8 mouse cellular contexts compared by ENCODE assay signal in the genomic region with DNA sequence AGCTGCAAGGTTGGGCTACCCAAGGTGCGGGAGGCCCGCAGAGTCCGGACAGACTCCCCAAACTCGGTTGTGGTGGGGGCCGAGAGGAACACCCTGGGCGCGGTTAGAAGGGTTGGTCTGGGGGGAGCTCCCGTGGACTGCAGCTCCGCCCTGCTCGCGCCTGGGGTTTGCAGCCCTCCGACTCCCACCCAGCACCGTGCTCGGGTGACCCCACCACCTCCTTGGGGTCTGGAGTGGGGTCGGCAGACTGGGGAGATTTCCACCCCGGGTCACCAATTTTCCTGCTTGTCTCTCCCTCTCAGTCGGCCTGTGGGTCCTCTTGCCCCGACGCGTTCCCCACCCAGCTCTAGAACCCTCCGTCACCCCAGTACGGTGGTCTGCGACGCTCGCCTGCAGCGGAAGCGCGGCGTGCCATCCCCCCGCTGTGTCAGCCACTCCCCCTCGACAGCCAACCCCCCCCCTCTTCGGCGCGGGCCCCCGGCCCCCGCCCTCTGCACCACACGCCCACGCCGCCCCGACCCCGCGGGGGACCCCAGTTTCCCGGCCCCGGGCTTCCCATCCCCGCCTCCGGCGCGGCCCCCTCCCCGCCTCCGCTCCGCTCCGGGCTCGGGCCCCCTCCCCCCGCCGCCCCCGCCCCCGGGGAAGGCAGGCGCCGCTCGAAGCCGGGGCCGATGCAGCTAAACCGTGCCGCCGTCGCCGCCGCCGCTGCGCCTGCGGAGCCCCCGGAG. TPM values are rescaled to one million over a fixed set of nuclear protein-coding genes. Genes with fewer than 3 reads are reported as not detected.
DNase-seq lines count a peak whose midpoint lies in the region; ATAC-seq lines count a peak whose summit lies in the region.

Gene Shank3 (plus strand): TSS at position 663 of the 728 bp plus-strand sequence.

- no peak for ATAC-seq in CD4-positive, CD25-positive, alpha-beta regulatory T cell, adult 4 months
- peak; percentile 20 for ATAC-seq in heart, embryonic 12.5 days (ENCODE audit: insufficient number of reproducible peaks, low FRiP score)
- ATAC-seq in midbrain, embryonic 15.5 days (replicated peaks), result peak; percentile 45

- H3K4me3 ChIP-seq in heart, embryonic 12.5 days, result peak within 1 kb of the TSS; percentile 79
- peak within 1 kb of the TSS; percentile 82 for H3K4me3 ChIP-seq in midbrain, embryonic 15.5 days

- intact Hi-C loops in left cerebral cortex, postnatal 14 days (cut with DNase I), result no loop called here

- H3K36me3 ChIP-seq in heart, embryonic 12.5 days, result peaks cover 13% of the 10 kb centered on the region
- no peaks in the 10 kb centered on the region for H3K36me3 ChIP-seq in midbrain, embryonic 15.5 days (replicated peaks)

- no peaks in the 10 kb centered on the region for H3K9me3 ChIP-seq in heart, embryonic 12.5 days (replicated peaks)
- no peaks in the 10 kb centered on the region for H3K9me3 ChIP-seq in midbrain, embryonic 15.5 days

- 2% methylated on average over 44 of the region's 72 CpGs for WGBS in heart, embryonic 12.5 days
- WGBS in midbrain, embryonic 15.5 days, result 0% methylated on average over 37 of the region's 72 CpGs

- peak within 1 kb of the TSS; percentile 78 for H3K9ac ChIP-seq in heart, embryonic 12.5 days
- peak within 1 kb of the TSS; percentile 75 for H3K9ac ChIP-seq in midbrain, embryonic 15.5 days

- peak; percentile 28 for DNase-seq in CD4-positive, CD25-positive, alpha-beta regulatory T cell, adult 2 months (ENCODE audit: low read depth, low spot score)
- peak; percentile 57 for DNase-seq in right cerebral cortex, postnatal 25 days
- DNase-seq in right cerebral cortex, postnatal 36 days (ENCODE audit: low spot score in 2 of 2), result no peak
- DNase-seq in left cerebral cortex, postnatal 14 days (ENCODE audit: low spot score in 2 of 2), result peak in 1 of 2 experiments; percentile 34
- DNase-seq in MN1 (ENCODE audit: low spot score), result no peak

- H3K4me2 ChIP-seq in heart, embryonic 12.5 days, result peak within 1 kb of the TSS; percentile 83
- peak within 1 kb of the TSS; percentile 87 for H3K4me2 ChIP-seq in midbrain, embryonic 15.5 days

- peaks cover 60% of the 10 kb centered on the region for H3K27me3 ChIP-seq in heart, embryonic 12.5 days (replicated peaks)
- peaks cover 10% of the 10 kb centered on the region for H3K27me3 ChIP-seq in midbrain, embryonic 15.5 days (replicated peaks)

- H3K27ac ChIP-seq in heart, embryonic 12.5 days (ENCODE audit: poor library complexity, severe bottlenecking), result peak within 1 kb of the TSS; percentile 76
- H3K27ac ChIP-seq in midbrain, embryonic 15.5 days, result peak within 1 kb of the TSS; percentile 82

- H3K4me1 ChIP-seq in heart, embryonic 12.5 days (replicated peaks), result peaks cover 22% of the 10 kb centered on the region
- H3K4me1 ChIP-seq in midbrain, embryonic 15.5 days, result peaks cover 24% of the 10 kb centered on the region

RNA-seq across cellular contexts. Expression of gene Shank3, which starts in this region (rescaled TPM):
- polyA plus RNA-seq in CD4-positive, CD25-positive, alpha-beta regulatory T cell, adult 4 months (2017; shearing (Covaris generic)), result not detected
- polyA plus RNA-seq in heart, embryonic 12.5 days (2016; fragmentation: Nextera tagmentation; extraction: Ambion mirVana), result 2.9 and 3.0 TPM in 2 replicates
- total RNA-seq in left cerebral cortex, postnatal 14 days (2021), result 100 to 1,000 TPM; 237 to 253 TPM
- 16.0 and 16.9 TPM in 2 replicates for polyA plus RNA-seq in midbrain, embryonic 15.5 days (2015; fragmentation: Nextera tagmentation; extraction: Ambion mirVana)

Comparison
In these comparisons a context has a peak if more than half of its experiments do, and no peak if none do; other contexts are left out.
1. DNase-seq: peak in CD4-positive, CD25-positive, alpha-beta regulatory T cell, adult 2 months (single experiment) and right cerebral cortex, postnatal 25 days (single experiment); none in right cerebral cortex, postnatal 36 days (0 of 2) and MN1 (single experiment).